Mouse (Mus musculus) lung, embryonic 14.5 days (tissue): ENCODE data around the gene Cts7. TPM values are rescaled to one million over a fixed set of nuclear protein-coding genes. Genes with fewer than 3 reads are reported as not detected.

ENCODE experiments used
- ATAC-seq: fragments of 200-750 bp; cut with Nextera tagmentation; 2 replicates; pipeline ENCODE4 v1.8.0; 2017; ENCODE audit warnings: mild to moderate bottlenecking, moderate TSS enrichment, moderate library complexity; ENCODE audit not compliant: insufficient read depth
- DNase-seq: peaks from one replicate; pipeline ENCODE4 v3.0.0-alpha.2; 2015
- H3K27ac ChIP-seq: fragments of 300-500 bp; sonication (generic); 2 replicates; pipeline ENCODE4 v1.5.1; 2014; ENCODE audit warnings: low read depth, mild to moderate bottlenecking, moderate library complexity
- H3K27me3 ChIP-seq: fragments of 300-500 bp; sonication (generic); 2 replicates; pipeline ENCODE4 v1.6.1; 2014; ENCODE audit warnings: low read length, control low read depth; ENCODE audit not compliant: insufficient read depth
- H3K36me3 ChIP-seq: fragments of 300-500 bp; sonication (generic); 2 replicates; pipeline ENCODE4 v1.6.1; 2014; ENCODE audit warnings: control low read depth; ENCODE audit not compliant: insufficient read depth
- H3K4me1 ChIP-seq: fragments of 300-500 bp; sonication (generic); 2 replicates; pipeline ENCODE4 v1.6.1; 2014; ENCODE audit warnings: antibody characterized with exemption, control low read depth; ENCODE audit not compliant: insufficient read depth
- H3K4me2 ChIP-seq: fragments of 300-500 bp; sonication (generic); 2 replicates; pipeline ENCODE4 v1.6.1; 2014; ENCODE audit warnings: mild to moderate bottlenecking
- H3K4me3 ChIP-seq: fragments of 300-500 bp; sonication (generic); 2 replicates; pipeline ENCODE4 v1.5.1; 2014; ENCODE audit warnings: low read depth, low read length
- H3K9ac ChIP-seq: fragments of 300-500 bp; sonication (generic); 2 replicates; pipeline ENCODE4 v1.6.1; 2014
- H3K9me3 ChIP-seq: fragments of 300-500 bp; sonication (generic); 2 replicates; pipeline ENCODE4 v1.6.1; 2016; ENCODE audit warnings: low read depth, low read length, control low read depth
- CTCF ChIP-seq: IDR thresholded peaks from 2 replicates; pipeline ENCODE4 v1.5.1; 2016; ENCODE audit warnings: antibody characterized with exemption, low read depth
- microRNA-seq: library from miRNA; unstranded; fragments of <30 nt; microRNA quantifications from one replicate; pipeline ENCODE4, GENCODE M21; 2016; ENCODE audit warnings: borderline number of aligned reads
- polyA plus RNA-seq: library from polyadenylated mRNA; unstranded; fragments of >200 nt; fragmentation: Nextera tagmentation; extraction: Ambion mirVana; gene quantifications from 2 replicates; pipeline ENCODE4 v1.2.1, GENCODE M21; 2014

Gene Cts7
- polyA plus RNA-seq, result not detected in 2 replicates

DNA sequence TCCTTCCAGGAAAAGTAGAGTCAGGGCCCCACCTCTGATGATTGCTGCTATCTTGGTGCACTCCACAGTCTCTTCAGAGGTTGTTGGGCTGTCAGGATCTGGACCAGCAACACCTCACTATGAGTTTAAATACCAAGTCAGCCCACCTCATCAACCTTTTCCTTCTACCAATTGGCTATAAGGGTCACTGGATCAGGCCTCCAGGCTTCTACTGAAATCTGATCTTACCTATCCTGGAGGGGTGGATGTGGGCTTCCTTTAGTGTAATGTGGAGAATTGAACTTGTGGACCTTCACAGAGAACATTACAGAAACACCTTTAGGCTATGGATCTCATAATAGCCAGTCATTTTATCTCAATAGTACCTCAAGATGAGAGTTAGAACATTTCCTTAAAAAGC, at the start of gene Cts7:
Gene Cts7 (minus strand): TSS at position 101 of the 400 bp plus-strand sequence.
- no peaks in the 10 kb centered on the region for H3K4me1 ChIP-seq
- DNase-seq (no peak), ATAC-seq (no peak)
- no peak within 1 kb of the TSS for H3K4me3 ChIP-seq
- no peak within 1 kb of the TSS for H3K9ac ChIP-seq
- TF ChIP-seq CTCF, result no peak
- H3K4me2 ChIP-seq, result no peak within 1 kb of the TSS
- H3K27ac ChIP-seq, result no peak within 1 kb of the TSS
- no peaks in the 10 kb centered on the region for H3K27me3 ChIP-seq
- no peaks in the 10 kb centered on the region; the same call in 1 of the 2 replicates for H3K9me3 ChIP-seq
- no peaks in the 10 kb centered on the region for H3K36me3 ChIP-seq

Small RNA genes within 50 kb of the gene (microRNA-seq; reads per million reads assigned to microRNA genes)
- not detected for gene Gm27704

Other genes starting within 250 kb of the Cts7 start
- not detected in 2 replicates for gene Ctsr, start 193.9 kb downstream of the Cts7 start, polyA plus RNA-seq
- gene Cts6, start 154.8 kb downstream of the Cts7 start, polyA plus RNA-seq, result not detected in 2 replicates
- gene Cts8, start 102.8 kb downstream of the Cts7 start, polyA plus RNA-seq, result not detected in 2 replicates
- gene Gm49398, start 69.4 kb downstream of the Cts7 start, polyA plus RNA-seq, result not detected in 2 replicates
- gene Ctsm, start 183.6 kb upstream of the Cts7 start, polyA plus RNA-seq, result not detected in 2 replicates
- not detected in 2 replicates for gene Gm49352, start 210.0 kb upstream of the Cts7 start, polyA plus RNA-seq
- not detected in 2 replicates for gene Cts3, start 211.9 kb upstream of the Cts7 start, polyA plus RNA-seq